Mouse (Mus musculus) bone marrow macrophage, adult 2 months (primary cell): ENCODE measurements around the gene Fam114a2. TPM values are rescaled to one million over a fixed set of nuclear protein-coding genes. Genes with fewer than 3 reads are reported as not detected.
"Not testable (repeated sequence)": the region's sequence is repeated elsewhere in the genome, so short reads cannot be mapped to it uniquely, and the experiment has no call there.

ENCODE experiments used
- H3K27ac ChIP-seq: 2 replicates; pipeline ENCODE4 v1.5.1; 2012; ENCODE audit warnings: low read depth, low read length; ENCODE audit not compliant: insufficient read depth
- H3K4me1 ChIP-seq: 2 replicates; pipeline ENCODE4 v1.6.1; 2012; ENCODE audit warnings: low read length; ENCODE audit not compliant: control insufficient read depth, insufficient read depth
- H3K4me3 ChIP-seq: 2 replicates; pipeline ENCODE4 v1.5.1; 2012; ENCODE audit warnings: mild to moderate bottlenecking, low read length, moderate library complexity; ENCODE audit not compliant: insufficient read depth
- CTCF ChIP-seq: IDR thresholded peaks from 2 replicates; pipeline ENCODE4 v1.5.1; 2012; ENCODE audit warnings: low read depth, mild to moderate bottlenecking, low read length, moderate library complexity
- POLR2A ChIP-seq: IDR thresholded peaks from 2 replicates; pipeline ENCODE4 v1.6.1; 2012; ENCODE audit warnings: mild to moderate bottlenecking, low read depth, low read length, borderline replicate concordance
- polyA plus RNA-seq: library from polyadenylated mRNA; stranded (reverse); fragments of >200 nt; gene quantifications from 2 replicates; pipeline ENCODE4 v1.2.4, GENCODE M21; 2012; ENCODE audit not compliant: missing spikeins, insufficient read depth, insufficient read length

Gene Fam114a2
- 41.4 and 49.8 TPM in 2 replicates for polyA plus RNA-seq

GRCm38 (mm10) chr11:57518091-57518750 is at the start of gene Fam114a2, which contains the start of gene Mfap3:
Gene Fam114a2 (minus strand): TSS chr11:57518617.
Gene Mfap3 (plus strand): TSS chr11:57518664.
- Histone ChIP-seq H3K27ac (peak within 1 kb of the TSS; percentile 81), H3K4me3 (peak within 1 kb of the TSS; percentile 99), H3K4me1 (peaks cover 13% of the 10 kb centered on the region)
- TF ChIP-seq CTCF (no peak), POLR2A (no peak)

- Histone ChIP-seq H3K4me1 (no peaks in the 10 kb centered on the region), H3K4me3 (no peak overlapping the region), H3K27ac (no peak overlapping the region)
- TF ChIP-seq CTCF (no peak), POLR2A (no peak)
These were observed 47.9 kb upstream of the Fam114a2 start for GRCm38 (mm10) chr11:57566091-57567035.

GRCm38 (mm10) chr11:57564564-57564963 is 46.1 kb upstream of the Fam114a2 start:
- no peak overlapping the region for H3K4me3 ChIP-seq
- no peak for TF ChIP-seq POLR2A
- TF ChIP-seq CTCF, result no peak
- no peak overlapping the region for H3K27ac ChIP-seq

GRCm38 (mm10) chr11:57557936-57558335 is 39.5 kb upstream of the Fam114a2 start:
- not testable (repeated sequence) for H3K27ac ChIP-seq, H3K4me1 ChIP-seq, H3K4me3 ChIP-seq

More at GRCm38 (mm10) chr11:57564564-57564963, 46.1 kb upstream of the Fam114a2 start:
- H3K4me1 ChIP-seq, result no peaks in the 10 kb centered on the region

GRCm38 (mm10) chr11:57553015-57553780 is 34.8 kb upstream of the Fam114a2 start:
- H3K4me1 ChIP-seq, result no peaks in the 10 kb centered on the region
- no peak overlapping the region for H3K27ac ChIP-seq
- no peak for TF ChIP-seq POLR2A
- no peak for TF ChIP-seq CTCF
- no peak overlapping the region for H3K4me3 ChIP-seq

- no peak for TF ChIP-seq POLR2A
- TF ChIP-seq CTCF, result no peak
- H3K27ac ChIP-seq, result no peak overlapping the region
- no peaks in the 10 kb centered on the region for H3K4me1 ChIP-seq
- no peak overlapping the region for H3K4me3 ChIP-seq
These were observed 32.6 kb upstream of the Fam114a2 start for GRCm38 (mm10) chr11:57551016-57551415.

- Histone ChIP-seq H3K4me3 (no peak overlapping the region), H3K27ac (no peak overlapping the region), H3K4me1 (no peaks in the 10 kb centered on the region)
- no peak for TF ChIP-seq POLR2A
- no peak for TF ChIP-seq CTCF
These were observed 31.8 kb upstream of the Fam114a2 start for GRCm38 (mm10) chr11:57550230-57550629.

GRCm38 (mm10) chr11:57548618-57549550 is 30.5 kb upstream of the Fam114a2 start:
- Histone ChIP-seq H3K27ac (no peak overlapping the region), H3K4me3 (no peak overlapping the region), H3K4me1 (no peaks in the 10 kb centered on the region)
- TF ChIP-seq CTCF (peak; percentile 84), POLR2A (no peak)
